Mouse (Mus musculus) hindbrain, embryonic 14.5 days (tissue): Measurements from ENCODE around the gene Pfn1. TPM values are rescaled to one million over a fixed set of nuclear protein-coding genes. Genes with fewer than 3 reads are reported as not detected.

ENCODE experiments used
- ATAC-seq: fragments of 200-750 bp; cut with Nextera tagmentation; 2 replicates; pipeline ENCODE4 v1.8.0; 2017; ENCODE audit warnings: moderate number of reproducible peaks, mild to moderate bottlenecking, moderate TSS enrichment, moderate library complexity; ENCODE audit not compliant: low FRiP score
- DNase-seq: peaks from one replicate; pipeline ENCODE4 v3.0.0-alpha.2; 2015; ENCODE audit warnings: low spot score
- H3K27ac ChIP-seq: fragments of 300-500 bp; sonication (generic); 2 replicates; pipeline ENCODE4 v1.5.1; 2014; ENCODE audit warnings: mild to moderate bottlenecking, moderate library complexity
- H3K27me3 ChIP-seq: fragments of 300-500 bp; sonication (generic); 2 replicates; pipeline ENCODE4 v1.6.1; 2014; ENCODE audit warnings: mild to moderate bottlenecking, low read length, mixed read lengths; ENCODE audit not compliant: control insufficient read depth, insufficient read depth
- H3K36me3 ChIP-seq: fragments of 300-500 bp; sonication (generic); replicated peaks from 2 replicates; pipeline ENCODE4 v1.6.1; 2014; ENCODE audit not compliant: control insufficient read depth, insufficient read depth
- H3K4me1 ChIP-seq: fragments of 300-500 bp; sonication (generic); replicated peaks from 2 replicates; pipeline ENCODE4 v1.6.1; 2014; ENCODE audit warnings: antibody characterized with exemption, low read length, mixed read lengths; ENCODE audit not compliant: control insufficient read depth, insufficient read depth
- H3K4me2 ChIP-seq: fragments of 300-500 bp; sonication (generic); replicated peaks from 2 replicates; pipeline ENCODE4 v1.6.1; 2014; ENCODE audit warnings: mild to moderate bottlenecking, moderate library complexity
- H3K4me3 ChIP-seq: fragments of 300-500 bp; sonication (generic); replicated peaks from 2 replicates; pipeline ENCODE4 v1.5.1; 2014; ENCODE audit warnings: mild to moderate bottlenecking, low read length
- H3K9ac ChIP-seq: fragments of 300-500 bp; sonication (generic); 2 replicates; pipeline ENCODE4 v1.6.1; 2014
- H3K9me3 ChIP-seq: fragments of 300-500 bp; sonication (generic); 2 replicates; pipeline ENCODE4 v1.6.1; 2016; ENCODE audit warnings: low read length; ENCODE audit not compliant: control insufficient read depth
- WGBS: fragments of 180-500 bp; shearing (Covaris S2); extraction: QIAGEN DNeasy Blood & Tissue Kit; methylation state at CpG from one replicate; pipeline ENCODE4 v1.1.7; 2014; 5-methylcytosine and 5-hydroxymethylcytosine counted together
- polyA plus RNA-seq: library from polyadenylated mRNA; unstranded; fragments of >200 nt; fragmentation: Nextera tagmentation; extraction: Ambion mirVana; gene quantifications from 2 replicates; pipeline ENCODE4 v1.2.1, GENCODE M21; 2014

The Pfn1 gene
- polyA plus RNA-seq, 1 experiment from 2014 or later: 703 TPM

DNA sequence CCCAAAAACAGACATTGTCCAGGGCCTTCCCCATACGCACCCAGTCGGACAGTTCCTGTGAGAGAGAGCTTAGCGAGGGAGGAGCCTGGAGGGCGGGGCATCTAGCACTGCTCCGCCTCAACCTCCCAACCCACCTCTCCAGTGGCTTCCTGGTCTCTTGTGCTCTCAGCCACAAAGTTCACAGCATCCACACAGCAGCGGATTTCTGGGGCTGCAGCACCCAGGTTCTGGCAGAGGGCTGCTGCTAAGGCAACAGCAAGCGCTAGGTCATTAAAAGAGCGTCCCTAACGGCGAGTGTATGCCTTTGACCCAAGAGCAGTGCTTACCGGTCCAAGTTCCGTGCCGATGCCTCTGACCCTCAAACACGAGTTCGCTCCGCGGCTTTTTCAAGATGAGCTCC is 39.4 kb downstream of the Pfn1 start:
- ATAC-seq (0 out of 2 replicates have a peak, but pooled peaks have one; percentile 37), DNase-seq (no peak)
- no peaks in the 10 kb centered on the region for H3K4me1 ChIP-seq
- peak overlapping the region; percentile 46 for H3K4me2 ChIP-seq
- WGBS: 4% methylated on average over 17 of the region's 17 CpGs
- peaks cover 4% of the 10 kb centered on the region; the same call in 1 of the 2 replicates for H3K27me3 ChIP-seq
- 0 out of 2 replicates have a peak overlapping the region, but pooled peaks have one; percentile 4 for H3K4me3 ChIP-seq
- no peak overlapping the region for H3K27ac ChIP-seq
- H3K9me3 ChIP-seq: no peaks in the 10 kb centered on the region
- peak overlapping the region; percentile 33; the same call in 1 of the 2 replicates for H3K9ac ChIP-seq
- peaks cover 36% of the 10 kb centered on the region for H3K36me3 ChIP-seq

- peaks cover 62% of the 10 kb centered on the region for H3K36me3 ChIP-seq
- 79% methylated on average over 7 of the region's 7 CpGs for WGBS
Observed at GRCm38 (mm10) chr11:70612505-70612904, 41.9 kb downstream of the Pfn1 start.

GRCm38 (mm10) chr11:70610752-70611151 is 43.7 kb downstream of the Pfn1 start:
- DNase-seq (no peak), ATAC-seq (no peak)
- H3K4me2 ChIP-seq: no peak overlapping the region
- H3K36me3 ChIP-seq: peaks cover 79% of the 10 kb centered on the region
- peaks cover 4% of the 10 kb centered on the region; the same call in 1 of the 2 replicates for H3K27me3 ChIP-seq
- H3K27ac ChIP-seq: no peak overlapping the region
- H3K4me1 ChIP-seq: no peaks in the 10 kb centered on the region
- H3K4me3 ChIP-seq: no peak overlapping the region
- H3K9me3 ChIP-seq: no peaks in the 10 kb centered on the region
- H3K9ac ChIP-seq: no peak overlapping the region
- 87% methylated on average over 4 of the region's 4 CpGs for WGBS

More at GRCm38 (mm10) chr11:70612505-70612904, 41.9 kb downstream of the Pfn1 start:
- ATAC-seq (no peak), DNase-seq (no peak)
- H3K27me3 ChIP-seq: peaks cover 4% of the 10 kb centered on the region; the same call in 1 of the 2 replicates
- H3K4me2 ChIP-seq: no peak overlapping the region
- H3K4me1 ChIP-seq: no peaks in the 10 kb centered on the region
- H3K27ac ChIP-seq: no peak overlapping the region
- no peak overlapping the region for H3K4me3 ChIP-seq
- H3K9ac ChIP-seq: no peak overlapping the region
- H3K9me3 ChIP-seq: no peaks in the 10 kb centered on the region

DNA sequence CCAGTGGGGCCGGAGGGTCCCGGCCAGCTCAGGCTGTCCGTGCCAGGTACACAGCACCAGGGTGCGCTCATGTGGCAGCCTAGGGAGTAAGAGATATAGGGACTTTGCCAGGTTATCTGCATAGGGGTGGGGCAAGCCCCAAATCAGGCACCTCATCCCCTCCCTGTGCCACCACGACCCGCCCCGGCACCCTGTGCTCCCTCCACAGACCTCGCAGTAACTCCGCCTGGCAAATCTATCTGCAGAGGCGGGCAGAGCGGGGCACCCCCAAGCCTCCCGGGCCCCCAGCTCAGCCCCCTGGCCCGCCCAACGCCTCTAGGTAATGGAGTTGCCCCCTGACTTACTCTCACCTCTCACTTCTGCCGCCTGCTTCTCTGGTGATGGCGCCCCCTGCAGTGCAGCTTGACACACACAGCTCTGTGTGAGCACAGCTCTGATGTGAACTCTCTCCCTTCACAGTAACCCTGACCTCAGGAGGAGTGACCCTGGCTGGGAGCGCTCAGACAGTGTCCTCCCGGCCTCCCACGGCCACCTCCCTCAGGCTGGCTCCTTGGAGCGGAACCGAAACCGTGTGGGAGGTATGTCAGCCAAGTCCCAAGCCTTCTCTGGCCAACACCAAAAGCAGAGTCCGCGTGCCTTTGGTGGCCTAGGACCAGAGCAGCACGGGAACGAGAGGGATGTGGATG is 45.9 kb downstream of the Pfn1 start:
- H3K36me3 ChIP-seq: peaks cover 97% of the 10 kb centered on the region
- 85% methylated on average over 26 of the region's 26 CpGs for WGBS
- DNase-seq (no peak), ATAC-seq (no peak)
- H3K9me3 ChIP-seq: no peaks in the 10 kb centered on the region
- H3K27me3 ChIP-seq: no peaks in the 10 kb centered on the region
- no peak overlapping the region for H3K4me3 ChIP-seq
- H3K27ac ChIP-seq: no peak overlapping the region
- no peak overlapping the region for H3K4me2 ChIP-seq
- H3K9ac ChIP-seq: no peak overlapping the region
- H3K4me1 ChIP-seq: no peaks in the 10 kb centered on the region

GRCm38 (mm10) chr11:70607611-70608010 is 46.8 kb downstream of the Pfn1 start:
- Histone ChIP-seq H3K9ac (no peak overlapping the region), H3K27me3 (no peaks in the 10 kb centered on the region), H3K4me3 (no peak overlapping the region), H3K4me1 (no peaks in the 10 kb centered on the region), H3K9me3 (no peaks in the 10 kb centered on the region), H3K4me2 (no peak overlapping the region), H3K36me3 (peaks cover 97% of the 10 kb centered on the region), H3K27ac (no peak overlapping the region)
- no peak for DNase-seq
- no peak for ATAC-seq
- 93% methylated on average over 9 of the region's 9 CpGs for WGBS

GRCm38 (mm10) chr11:70606717-70607116 is 47.7 kb downstream of the Pfn1 start:
- Histone ChIP-seq H3K9me3 (no peaks in the 10 kb centered on the region), H3K9ac (no peak overlapping the region), H3K27me3 (no peaks in the 10 kb centered on the region), H3K4me2 (no peak overlapping the region), H3K4me1 (no peaks in the 10 kb centered on the region), H3K4me3 (no peak overlapping the region), H3K36me3 (peaks cover 97% of the 10 kb centered on the region), H3K27ac (no peak overlapping the region)
- ATAC-seq (no peak), DNase-seq (no peak)
- 75% methylated on average over 12 of the region's 12 CpGs for WGBS

DNA sequence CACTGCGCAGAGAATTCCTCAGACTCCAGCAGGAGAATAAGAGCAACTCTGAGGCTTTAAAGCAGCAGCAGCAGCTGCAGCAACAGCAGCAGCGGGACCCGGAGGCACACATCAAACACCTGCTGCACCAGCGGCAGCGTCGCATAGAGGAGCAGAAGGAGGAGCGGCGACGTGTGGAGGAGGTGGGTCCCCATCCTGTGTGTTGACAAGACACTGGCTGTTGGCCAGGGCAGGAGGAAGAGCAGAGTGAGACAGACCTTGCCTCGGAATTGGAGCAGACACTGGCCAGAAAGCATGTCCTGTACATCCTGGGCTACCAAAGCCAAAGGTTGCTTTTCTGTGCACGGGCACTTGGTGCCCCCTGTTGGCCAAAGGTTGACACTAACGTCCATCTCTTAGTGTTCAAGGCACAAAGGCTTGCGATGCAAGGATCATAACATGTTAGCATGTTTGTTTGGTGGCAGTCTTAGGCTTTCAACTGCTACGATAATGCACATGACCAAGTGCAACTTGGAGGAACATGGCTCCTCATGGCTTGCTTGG is 49.3 kb downstream of the Pfn1 start:
- DNase-seq (peak; percentile 84), ATAC-seq (0 out of 2 replicates have a peak, but pooled peaks have one; percentile 34)
- no peaks in the 10 kb centered on the region for H3K9me3 ChIP-seq
- no peak overlapping the region for H3K9ac ChIP-seq
- H3K27me3 ChIP-seq: no peaks in the 10 kb centered on the region
- H3K27ac ChIP-seq: no peak overlapping the region
- H3K4me1 ChIP-seq: no peaks in the 10 kb centered on the region
- H3K4me2 ChIP-seq: no peak overlapping the region
- WGBS: 57% methylated on average over 14 of the region's 14 CpGs
- H3K36me3 ChIP-seq: peaks cover 85% of the 10 kb centered on the region
- H3K4me3 ChIP-seq: no peak overlapping the region

Other genes starting within 250 kb of the Pfn1 start
- gene Pelp1, start 244.6 kb downstream of the Pfn1 start, polyA plus RNA-seq: 29.9 and 33.0 TPM in 2 replicates
- gene Arrb2, start 222.0 kb downstream of the Pfn1 start, polyA plus RNA-seq: 55.9 and 61.2 TPM in 2 replicates
- 41.8 and 45.8 TPM in 2 replicates for gene Med11, start 202.7 kb downstream of the Pfn1 start, polyA plus RNA-seq
- gene Zmynd15, start 195.2 kb downstream of the Pfn1 start, polyA plus RNA-seq: 0.50 and 0.95 TPM in 2 replicates
- gene Cxcl16, start 194.7 kb downstream of the Pfn1 start, polyA plus RNA-seq: 7.8 and 10.2 TPM in 2 replicates
- gene Tm4sf5, start 149.4 kb downstream of the Pfn1 start, polyA plus RNA-seq: 2.9 and 3.0 TPM in 2 replicates
- gene Vmo1, start 140.0 kb downstream of the Pfn1 start, polyA plus RNA-seq: not detected in 2 replicates
- 0.27 and 0.28 TPM in 2 replicates for gene Gltpd2, start 135.4 kb downstream of the Pfn1 start, polyA plus RNA-seq
- 747 and 789 TPM in 2 replicates for gene Psmb6, start 129.3 kb downstream of the Pfn1 start, polyA plus RNA-seq
- gene Gm40193, start 121.7 kb downstream of the Pfn1 start, polyA plus RNA-seq: not detected in 2 replicates
- gene Pld2, start 114.6 kb downstream of the Pfn1 start, polyA plus RNA-seq: 14.2 and 16.4 TPM in 2 replicates
- gene Mink1, start 91.8 kb downstream of the Pfn1 start, polyA plus RNA-seq: 19.5 and 21.5 TPM in 2 replicates
- gene 4930544D05Rik, start 38.8 kb downstream of the Pfn1 start, polyA plus RNA-seq: not detected in 2 replicates
- gene Chrne, start 35.4 kb downstream of the Pfn1 start, polyA plus RNA-seq: not detected in 2 replicates
- 0.29 and 0.43 TPM in 2 replicates for gene Gp1ba, start 15.5 kb downstream of the Pfn1 start, polyA plus RNA-seq
- gene Rnf167, start 7.4 kb downstream of the Pfn1 start, polyA plus RNA-seq: 90.6 and 93.4 TPM in 2 replicates
- 158 TPM in 2 replicates for gene Slc25a11, start 7.2 kb downstream of the Pfn1 start, polyA plus RNA-seq
- 6.4 and 7.8 TPM in 2 replicates for gene Eno3, start 2.6 kb upstream of the Pfn1 start, polyA plus RNA-seq
- 94.8 and 115 TPM in 2 replicates for gene Spag7, start 14.8 kb upstream of the Pfn1 start, polyA plus RNA-seq
- gene Camta2, start 33.5 kb upstream of the Pfn1 start, polyA plus RNA-seq: 24.2 and 26.1 TPM in 2 replicates
- gene Inca1, start 45.5 kb upstream of the Pfn1 start, polyA plus RNA-seq: 1.4 and 1.9 TPM in 2 replicates
- 4.9 and 6.8 TPM in 2 replicates for gene Kif1c, start 45.9 kb upstream of the Pfn1 start, polyA plus RNA-seq
- gene Zfp3, start 109.6 kb upstream of the Pfn1 start, polyA plus RNA-seq: 16.9 and 18.1 TPM in 2 replicates
- gene Scimp, start 157.9 kb upstream of the Pfn1 start, polyA plus RNA-seq: not detected in 2 replicates
- gene Rabep1, start 190.1 kb upstream of the Pfn1 start, polyA plus RNA-seq: 77.5 and 86.4 TPM in 2 replicates